27 mouse cellular contexts compared by ENCODE assay signal in genomic region chr19:12613646-12614045, GRCm38 (mm10). TPM values are rescaled to one million over a fixed set of nuclear protein-coding genes. Genes with fewer than 3 reads are reported as not detected.
A peak's percentile ranks its signal among the peaks of the same experiment; 100 is the strongest.
DNase-seq lines count a peak whose midpoint lies in the region; ATAC-seq and TF ChIP-seq lines count a peak whose summit lies in the region.
"Had no signal": no experiment of that assay in that cellular context is flagged by ENCODE, and none has a peak within 500 bp of the region (broad histone marks: within the 10 kb centered on the region; RNA-seq: fewer than 3 reads in every experiment).

No protein-coding gene starts in this region.

- no peaks in the 10 kb centered on the region for H3K27me3 ChIP-seq in kidney, adult 2 months (replicated peaks; ENCODE audit: control insufficient read depth, insufficient read depth, low read length)
- no peaks in the 10 kb centered on the region for H3K27me3 ChIP-seq in liver, adult 2 months (ENCODE audit: control insufficient read depth, insufficient read depth, low read length)
- no peaks in the 10 kb centered on the region for H3K27me3 ChIP-seq in liver, embryonic 11.5 days (replicated peaks; ENCODE audit: control insufficient read depth, insufficient read depth, low read length)
- H3K27me3 ChIP-seq: CH12.LX had no signal

- H3K4me2 ChIP-seq in liver, embryonic 11.5 days = no peak overlapping the region

- no peak overlapping the region for H3K9ac ChIP-seq in liver, adult 2 months (ENCODE audit: low read depth, low read length)
- no peak overlapping the region for H3K9ac ChIP-seq in liver, embryonic 11.5 days (ENCODE audit: low read depth, low read length)

- peak; percentile 72 for DNase-seq in kidney, adult 2 months
- no peak for DNase-seq in kidney, postnatal 25 days
- DNase-seq in kidney, adult 9 months = peak; percentile 73
- no peak for DNase-seq in kidney, postnatal 14 days
- peak; percentile 52 for DNase-seq in liver, adult 2 months (ENCODE audit: extremely low read depth, low read depth, low spot score)
- DNase-seq in liver, embryonic 11.5 days (ENCODE audit: low spot score) = no peak
- DNase-seq: adrenal gland, adult 2 months; adrenal gland, adult 8-10 months; adrenal gland, postnatal 10 days; adrenal gland, postnatal 14 days; adrenal gland, postnatal 25 days; adrenal gland, postnatal 36 days; B cell, adult 2 months; cerebellum, adult 11 months; cerebellum, adult 11-12 months; cerebellum, adult 18-20 months had no signal

- H3K4me1 ChIP-seq in kidney, adult 2 months (ENCODE audit: control insufficient read depth, insufficient read depth, low read length) = peaks cover 6% of the 10 kb centered on the region; the same call in 1 of the 2 replicates
- peaks cover 8% of the 10 kb centered on the region for H3K4me1 ChIP-seq in liver, adult 2 months (ENCODE audit: control insufficient read depth, insufficient read depth, low read length)
- no peaks in the 10 kb centered on the region for H3K4me1 ChIP-seq in liver, embryonic 11.5 days (replicated peaks; ENCODE audit: control insufficient read depth, insufficient read depth, low read length)

- TF ChIP-seq POLR2A in kidney, adult 2 months (IDR thresholded peaks at IDR 0.05; ENCODE audit: low read depth, low read length) = no peak
- TF ChIP-seq POLR2A in liver, adult 2 months (IDR thresholded peaks at IDR 0.05; ENCODE audit: extremely low read depth, insufficient read depth, low read length) = no peak

- no peak for TF ChIP-seq CTCF in kidney, adult 2 months (conservative IDR thresholded peaks at IDR 0.05; ENCODE audit: insufficient read depth, insufficient read length, low read depth, low read length)
- TF ChIP-seq CTCF in liver, adult 2 months (IDR thresholded peaks at IDR 0.05; ENCODE audit: low read depth, low read length) = no peak

- 56% methylated on average over 1 of the region's 1 CpGs for WGBS in kidney, adult 2 months
- 18% methylated on average over 1 of the region's 1 CpGs for WGBS in liver, adult 2 months
- 61% methylated on average over 1 of the region's 1 CpGs for WGBS in liver, embryonic 11.5 days

- peaks cover 7% of the 10 kb centered on the region; the same call in 1 of the 2 replicates for H3K79me2 ChIP-seq in liver, adult 2 months (ENCODE audit: control insufficient read depth, insufficient read depth, low read length)

- H3K27ac ChIP-seq in kidney, adult 2 months (ENCODE audit: insufficient read depth, low read depth, low read length) = peak overlapping the region; percentile 86
- peak overlapping the region; percentile 68; the same call in 1 of the 2 replicates for H3K27ac ChIP-seq in liver, adult 2 months (replicated peaks; ENCODE audit: insufficient read depth, low read depth, low read length)
- no peak overlapping the region for H3K27ac ChIP-seq in liver, embryonic 11.5 days (ENCODE audit: low read depth, low read length)

- no peaks in the 10 kb centered on the region for H3K9me3 ChIP-seq in liver, embryonic 11.5 days (ENCODE audit: control insufficient read depth, low read length)
- H3K9me3 ChIP-seq: G1E had no signal

- H3K4me3 ChIP-seq in kidney, adult 2 months (ENCODE audit: insufficient read depth, low read depth, low read length) = no peak overlapping the region
- H3K4me3 ChIP-seq in liver, adult 2 months (ENCODE audit: insufficient read depth, low read depth, low read length) = no peak overlapping the region
- H3K4me3 ChIP-seq in liver, embryonic 11.5 days (ENCODE audit: low read depth, low read length) = no peak overlapping the region

- ATAC-seq in liver, embryonic 11.5 days (replicated peaks; ENCODE audit: low FRiP score) = no peak
- ATAC-seq: activated CD4-positive, CD25-positive, alpha-beta regulatory T cell, adult 4 months; CD4-positive, CD25-positive, alpha-beta regulatory T cell, adult 4 months; Patski had no signal

- no peaks in the 10 kb centered on the region for H3K36me3 ChIP-seq in kidney, adult 2 months (ENCODE audit: control insufficient read depth, insufficient read depth, low read length)
- peaks cover 4% of the 10 kb centered on the region; the same call in 1 of the 2 replicates for H3K36me3 ChIP-seq in liver, adult 2 months (ENCODE audit: control insufficient read depth, insufficient read depth, low read length)
- no peaks in the 10 kb centered on the region for H3K36me3 ChIP-seq in liver, embryonic 11.5 days (ENCODE audit: control insufficient read depth, insufficient read depth, low read length)
- H3K36me3 ChIP-seq: G1E had no signal

RNA-seq across cellular contexts. Expression of gene Gm4952, which starts 13.9 kb away (rescaled TPM):
- 2.0 and 2.5 TPM in 2 replicates for polyA plus RNA-seq in kidney, adult 2 months (2012; rRNA removed)
- 91.4 and 132 TPM in 2 replicates for total RNA-seq in liver, adult 2 months (2014; rRNA removed)
- polyA plus RNA-seq in liver, adult 2 months (2012; rRNA removed) = 41.7 and 68.7 TPM in 2 replicates
- polyA plus RNA-seq in liver, embryonic 11.5 days (2014; fragmentation: Nextera tagmentation; extraction: Ambion mirVana) = 0.23 and 0.78 TPM in 2 replicates
- total RNA-seq: adrenal gland, adult 18-20 months; adrenal gland, postnatal 25 days; ES-E14; MEL had no signal
- polyA plus RNA-seq: activated CD4-positive, CD25-positive, alpha-beta regulatory T cell, adult 4 months; adrenal gland, adult 2 months; C2C12; CD4-positive, CD25-positive, alpha-beta regulatory T cell, adult 4 months; G1E had no signal

RNA-seq across cellular contexts. Expression of gene Glyat, which starts 19.5 kb away (rescaled TPM):
- 138 and 191 TPM in 2 replicates for polyA plus RNA-seq in kidney, adult 2 months (2012; rRNA removed)
- 233 and 277 TPM in 2 replicates for total RNA-seq in liver, adult 2 months (2014; rRNA removed)
- polyA plus RNA-seq in liver, adult 2 months (2012; rRNA removed) = 54.6 and 56.1 TPM in 2 replicates
- not detected in 2 replicates for polyA plus RNA-seq in liver, embryonic 11.5 days (2014; fragmentation: Nextera tagmentation; extraction: Ambion mirVana)
- total RNA-seq: adrenal gland, adult 8-10 months; adrenal gland, postnatal 25 days; CH12.LX; MEL had no signal
- polyA plus RNA-seq: activated CD4-positive, CD25-positive, alpha-beta regulatory T cell, adult 4 months; adrenal gland, adult 2 months; brain, embryonic 14.5 days; G1E had no signal

RNA-seq across cellular contexts. Expression of gene Olfr1442, which starts 56.6 kb away (rescaled TPM):
- 0.11 and 0.16 TPM in 2 replicates for polyA plus RNA-seq in kidney, adult 2 months (2012; rRNA removed)
- total RNA-seq in liver, adult 2 months (2014; rRNA removed) = 0.28 and 0.40 TPM in 2 replicates
- polyA plus RNA-seq in liver, adult 2 months (2012; rRNA removed) = 0.14 TPM in 1 of 2 replicates, not detected in the other
- polyA plus RNA-seq in liver, embryonic 11.5 days (2014; fragmentation: Nextera tagmentation; extraction: Ambion mirVana) = not detected in 2 replicates
- total RNA-seq: adrenal gland, adult 18-20 months; adrenal gland, adult 2 months; adrenal gland, adult 8-10 months; adrenal gland, postnatal 10 days; adrenal gland, postnatal 14 days; adrenal gland, postnatal 25 days; adrenal gland, postnatal 36 days; adrenal gland, postnatal 4 days; CH12.LX; ES-E14; MEL had no signal
- polyA plus RNA-seq: activated CD4-positive, CD25-positive, alpha-beta regulatory T cell, adult 4 months; adrenal gland, adult 2 months; brain, embryonic 14.5 days; C2C12; CD4-positive, CD25-positive, alpha-beta regulatory T cell, adult 4 months; G1E; Patski had no signal

Comparison
In these comparisons a context has a peak if more than half of its experiments do, and no peak if none do; other contexts are left out.
1. DNase-seq: peak in kidney, adult 2 months (single experiment), kidney, adult 9 months (single experiment) and liver, adult 2 months (single experiment); none in kidney, postnatal 25 days (0 of 2), kidney, postnatal 14 days (single experiment) and liver, embryonic 11.5 days (single experiment).
2. RNA of gene Gm4952, which starts 13.9 kb away (polyA plus RNA-seq): 41.7 to 68.7 TPM in liver, adult 2 months; 2.0 to 2.5 TPM in kidney, adult 2 months and 0.23 to 0.78 TPM in liver, embryonic 11.5 days; every median in the first group is over 10 times any median in the second.
3. RNA of gene Glyat, which starts 19.5 kb away (polyA plus RNA-seq): 138 to 191 TPM in kidney, adult 2 months and 54.6 to 56.1 TPM in liver, adult 2 months; not detected in liver, embryonic 11.5 days; every median in the first group is over 10 times any median in the second.